In the genomic region with DNA sequence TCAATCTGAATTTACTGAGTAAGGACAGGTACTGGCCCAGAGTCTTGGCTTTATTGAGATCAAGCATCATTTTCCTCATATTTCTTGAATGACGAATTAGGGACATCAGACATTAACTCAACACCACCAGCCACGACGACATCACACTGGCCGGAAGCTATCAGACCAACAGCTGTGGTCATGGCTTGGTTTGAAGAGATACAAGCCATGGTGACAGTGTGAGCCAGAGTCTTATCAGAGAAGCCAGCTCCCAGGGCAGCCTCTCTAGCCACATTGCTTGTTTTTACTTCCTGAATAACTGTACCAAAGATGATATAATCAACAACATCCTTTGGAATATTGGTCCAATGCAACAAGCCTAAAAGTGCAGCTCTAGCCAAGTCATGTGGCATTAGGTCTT, we compare ENCODE assay signal across 38 mouse cellular contexts. TPM values are rescaled to one million over a fixed set of nuclear protein-coding genes. Genes with fewer than 3 reads are reported as not detected.
"Had no signal": no experiment of that assay in that cellular context is flagged by ENCODE, and none has a peak within 500 bp of the region (broad histone marks: within the 10 kb centered on the region; RNA-seq: fewer than 3 reads in every experiment).

No protein-coding gene starts in this region.

RNA-seq across cellular contexts. Expression of gene Glycam1, which starts 22.9 kb away (rescaled TPM):
- total RNA-seq: left cerebral cortex, postnatal 10 days; left cerebral cortex, postnatal 25 days; left cerebral cortex, postnatal 36 days; left cerebral cortex, postnatal 4 days; liver, adult 2 months; megakaryocyte, adult 5-6 weeks; megakaryocyte-erythroid progenitor cell, adult 5-6 weeks; midbrain, postnatal 0 days; monocyte, adult 5-6 weeks had no signal
- polyA plus RNA-seq: limb, embryonic 10.5 days; limb, embryonic 11.5 days; limb, embryonic 12.5 days; limb, embryonic 13.5 days; limb, embryonic 14.5 days; limb, embryonic 15.5 days; liver, adult 2 months; liver, embryonic 12.5 days; liver, embryonic 13.5 days; liver, embryonic 14.5 days; liver, embryonic 15.5 days; liver, embryonic 16.5 days; liver, postnatal 0 days; lung, adult 2 months; lung, embryonic 14.5 days; lung, embryonic 15.5 days; lung, embryonic 16.5 days; lung, postnatal 0 days; macrophage; midbrain, embryonic 10.5 days; midbrain, embryonic 11.5 days; midbrain, embryonic 12.5 days; midbrain, embryonic 13.5 days; midbrain, embryonic 14.5 days; midbrain, embryonic 15.5 days; midbrain, embryonic 16.5 days; midbrain, postnatal 0 days; myocyte; neural tube, embryonic 11.5 days; neural tube, embryonic 12.5 days; neural tube, embryonic 13.5 days had no signal

RNA-seq across cellular contexts. Expression of gene Ppp1r1a, which starts 49.9 kb away (rescaled TPM):
- total RNA-seq: megakaryocyte, adult 5-6 weeks; megakaryocyte-erythroid progenitor cell, adult 5-6 weeks; monocyte, adult 5-6 weeks had no signal
- polyA plus RNA-seq: liver, adult 2 months; myocyte had no signal
